Comparison of ENCODE assay signal across 28 mouse cellular contexts in genomic region chr5:96039188-96039840, GRCm38 (mm10).
DNase-seq lines count a peak whose midpoint lies in the region; ATAC-seq and TF ChIP-seq lines count a peak whose summit lies in the region.
"Had no signal": no experiment of that assay in that cellular context is flagged by ENCODE, and none has a peak within 500 bp of the region (broad histone marks: within the 10 kb centered on the region; RNA-seq: fewer than 3 reads in every experiment).

No protein-coding gene starts in this region.

- DNase-seq in retina, postnatal 1 day: peak; percentile 6
- DNase-seq in retina, embryonic 14.5 days (ENCODE audit: low spot score): no peak
- peak; percentile 2 for DNase-seq in NIH3T3 (ENCODE audit: low read depth)
- no peak for DNase-seq in embryo, embryonic 10.5 days (ENCODE audit: low spot score)
- DNase-seq in lung, adult 2 months: no peak
- DNase-seq: adrenal gland, adult 8-10 months; B cell, adult 2 months; cerebellum, adult 8-10 months; cerebellum, postnatal 36 days; gastrocnemius, postnatal 14 days; heart, adult 11 months; kidney, adult 8-10 months; kidney, postnatal 4 days; right cerebral cortex, postnatal 25 days; spleen, adult 18-20 months; thymus, adult 18-20 months; thymus, postnatal 4 days had no signal

- no peak for TF ChIP-seq POLR2A in lung, adult 2 months (IDR thresholded peaks at IDR 0.05; ENCODE audit: borderline replicate concordance, extremely low read depth, low read depth, low read length)

- TF ChIP-seq CTCF in lung, adult 2 months (IDR thresholded peaks at IDR 0.05; ENCODE audit: insufficient read depth, low read length): no peak

- peak; percentile 37; the same call in 1 of the 2 replicates for ATAC-seq in granulocyte monocyte progenitor cell, adult 5-6 weeks (replicated peaks; ENCODE audit: poor library complexity, severe bottlenecking)
- no peak for ATAC-seq in megakaryocyte, adult 5-6 weeks (ENCODE audit: poor library complexity, severe bottlenecking)
- ATAC-seq: hindbrain, embryonic 16.5 days; midbrain, embryonic 16.5 days had no signal

- no peak overlapping the region for H3K4me3 ChIP-seq in lung, adult 2 months (replicated peaks; ENCODE audit: extremely low read depth, low read depth, low read length)
- H3K4me3 ChIP-seq: embryonic facial prominence, embryonic 15.5 days; forebrain, embryonic 12.5 days; heart, embryonic 10.5 days; heart, embryonic 15.5 days; liver, embryonic 15.5 days; lung, embryonic 15.5 days; neural tube, embryonic 13.5 days had no signal

- no peaks in the 10 kb centered on the region; the same call in 1 of the 2 replicates for H3K4me1 ChIP-seq in lung, adult 2 months (ENCODE audit: control insufficient read depth, insufficient read depth, low read length)
- H3K4me1 ChIP-seq: liver, embryonic 15.5 days had no signal

- 70% methylated on average over 5 of the region's 5 CpGs for WGBS in lung, adult 2 months

Comparison
In these comparisons a context has a peak if more than half of its experiments do, and no peak if none do; other contexts are left out.
1. DNase-seq: peak in retina, postnatal 1 day (single experiment) and NIH3T3 (single experiment); none in retina, embryonic 14.5 days (single experiment), embryo, embryonic 10.5 days (single experiment) and lung, adult 2 months (single experiment).